Mouse (Mus musculus) layer of hippocampus, adult 8-10 months (tissue): ENCODE measurements around the gene Adam26a. TPM values are rescaled to one million over a fixed set of nuclear protein-coding genes. Genes with fewer than 3 reads are reported as not detected.
"Not testable (repeated sequence)": the region's sequence is repeated elsewhere in the genome, so short reads cannot be mapped to it uniquely, and the experiment has no call there.

Experiments used
- DNase-seq, 2 experiments: peaks; one replicate each; pipeline ENCODE4 v3.0.0; 2022; ENCODE audit warnings: low spot score in 2 of 2
- total RNA-seq, 4 experiments: library from RNA; stranded (reverse); gene quantifications; 2 replicates each; pipeline ENCODE4 v1.2.4; 2022

Adam26a gene
- total RNA-seq, result not detected

- DNase-seq, result not testable (repeated sequence)
Observed at GRCm38 (mm10) chr8:43576607-43577006, at the start of gene Adam26a. Adam26a (minus strand) TSS chr8:43576707.

- DNase-seq, result no peak
Observed at GRCm38 (mm10) chr8:43616046-43616445, 39.5 kb upstream of the Adam26a start.

GRCm38 (mm10) chr8:43603657-43604056 is 27.1 kb upstream of the Adam26a start:
- not testable (repeated sequence) for DNase-seq

- not testable (repeated sequence) for DNase-seq
Observed at GRCm38 (mm10) chr8:43603166-43603565, 26.7 kb upstream of the Adam26a start.

GRCm38 (mm10) chr8:43528006-43528405 is 48.5 kb downstream of the Adam26a start, which contains the start of gene Adam26b:
Adam26b (minus strand) TSS chr8:43528106.
- DNase-seq, result not testable (repeated sequence)

Other genes with a start within 250 kb of the Adam26a start
- gene Adam26b, start 48.6 kb downstream of the Adam26a start, total RNA-seq, result not detected
- gene Gm5346, start 50.6 kb upstream of the Adam26a start, total RNA-seq, result not detected
- not detected for gene Adam34, start 133.3 kb upstream of the Adam26a start, total RNA-seq